Mouse (Mus musculus) liver, embryonic 13.5 days (tissue): ENCODE results near the gene Ncl. TPM values are rescaled to one million over a fixed set of nuclear protein-coding genes. Genes with fewer than 3 reads are reported as not detected.
A peak's percentile ranks its signal among the peaks of the same experiment; 100 is the strongest.

Experiments used
- ATAC-seq: fragments of 200-750 bp; cut with Nextera tagmentation; 2 replicates; pipeline ENCODE4 v1.8.0; 2017; ENCODE audit warnings: low read depth, mild to moderate bottlenecking, moderate number of reproducible peaks, moderate library complexity
- DNase-seq: peaks from one replicate; pipeline ENCODE4 v3.0.0; 2022
- H3K27ac ChIP-seq: fragments of 300-500 bp; sonication (generic); 2 replicates; pipeline ENCODE4 v1.5.1; 2015; ENCODE audit warnings: moderate library complexity, mild to moderate bottlenecking, inconsistent platforms
- H3K27me3 ChIP-seq: fragments of 300-500 bp; sonication (generic); 2 replicates; pipeline ENCODE4 v1.6.1; 2015; ENCODE audit warnings: mild to moderate bottlenecking, inconsistent platforms
- H3K36me3 ChIP-seq: fragments of 300-500 bp; sonication (generic); 2 replicates; pipeline ENCODE4 v1.6.1; 2015; ENCODE audit warnings: mild to moderate bottlenecking, inconsistent platforms
- H3K4me1 ChIP-seq: fragments of 300-500 bp; sonication (generic); replicated peaks from 2 replicates; pipeline ENCODE4 v1.6.1; 2015; ENCODE audit warnings: inconsistent platforms
- H3K4me2 ChIP-seq: fragments of 300-500 bp; sonication (generic); 2 replicates; pipeline ENCODE4 v1.6.1; 2015; ENCODE audit warnings: inconsistent platforms, mild to moderate bottlenecking, moderate library complexity
- H3K4me3 ChIP-seq: fragments of 300-500 bp; sonication (generic); replicated peaks from 2 replicates; pipeline ENCODE4 v1.5.1; 2015; ENCODE audit warnings: mild to moderate bottlenecking, inconsistent platforms
- H3K9ac ChIP-seq: fragments of 300-500 bp; sonication (generic); 2 replicates; pipeline ENCODE4 v1.6.1; 2015; ENCODE audit warnings: mild to moderate bottlenecking, inconsistent platforms
- H3K9me3 ChIP-seq: fragments of 300-500 bp; sonication (generic); replicated peaks from 2 replicates; pipeline ENCODE4 v1.6.1; 2016; ENCODE audit warnings: inconsistent platforms
- WGBS: fragments of 180-500 bp; shearing (Covaris S2); methylation state at CpG from one replicate; pipeline ENCODE4 v1.1.7; 2015; ENCODE audit not compliant: insufficient replicate concordance; 5-methylcytosine and 5-hydroxymethylcytosine counted together
- microRNA-seq: library from miRNA; unstranded; fragments of <30 nt; microRNA quantifications from one replicate; pipeline ENCODE4, GENCODE M21; 2016
- polyA plus RNA-seq: library from polyadenylated mRNA; unstranded; fragments of >200 nt; fragmentation: Nextera tagmentation; extraction: Ambion mirVana; gene quantifications from 2 replicates; pipeline ENCODE4 v1.2.1, GENCODE M21; 2015

Gene Ncl
- polyA plus RNA-seq, 1 experiment from 2014 or later, result 423 TPM

GRCm38 (mm10) chr1:86301221-86302091, 57.7 kb downstream of the Ncl start:
- DNase-seq (no peak), ATAC-seq (no peak; the same call in 1 of the 2 replicates)
- 29% methylated on average over 6 of the region's 6 CpGs for WGBS
- no peak overlapping the region for H3K4me2 ChIP-seq
- peaks cover 51% of the 10 kb centered on the region for H3K4me1 ChIP-seq
- no peak overlapping the region for H3K27ac ChIP-seq
- peaks cover 32% of the 10 kb centered on the region for H3K27me3 ChIP-seq
- H3K4me3 ChIP-seq, result no peak overlapping the region
- H3K9ac ChIP-seq, result no peak overlapping the region
- H3K36me3 ChIP-seq, result no peaks in the 10 kb centered on the region
- H3K9me3 ChIP-seq, result no peaks in the 10 kb centered on the region

- Histone ChIP-seq H3K27me3 (peaks cover 32% of the 10 kb centered on the region), H3K9me3 (no peaks in the 10 kb centered on the region), H3K36me3 (no peaks in the 10 kb centered on the region), H3K4me2 (no peak overlapping the region), H3K27ac (no peak overlapping the region), H3K4me1 (peaks cover 51% of the 10 kb centered on the region), H3K9ac (no peak overlapping the region), H3K4me3 (no peak overlapping the region)
- DNase-seq (no peak), ATAC-seq (no peak)
- 33% methylated on average over 7 of the region's 7 CpGs for WGBS
Measured at GRCm38 (mm10) chr1:86300731-86301130, 58.5 kb downstream of the Ncl start.

DNA sequence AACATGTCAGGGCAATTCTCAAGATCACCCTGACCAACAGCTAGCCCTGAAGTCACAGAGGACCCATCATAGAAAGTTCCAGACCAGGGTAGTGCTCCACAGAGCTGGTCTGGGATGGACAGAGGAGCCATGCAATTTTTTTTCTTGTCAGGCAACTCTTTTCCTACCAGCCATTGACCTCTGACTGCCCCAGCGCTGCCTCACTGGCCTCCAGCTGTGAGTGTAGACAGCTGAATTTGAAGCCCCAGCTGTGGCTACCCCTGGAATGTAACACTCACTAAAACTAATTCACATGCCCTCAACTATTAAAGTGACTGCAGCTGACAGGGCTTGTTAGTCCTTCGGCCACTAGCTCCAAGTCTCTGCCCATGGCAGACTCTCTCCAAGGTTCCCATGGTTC, 59.1 kb downstream of the Ncl start:
- Histone ChIP-seq H3K27ac (no peak overlapping the region), H3K4me1 (peaks cover 51% of the 10 kb centered on the region), H3K27me3 (peaks cover 28% of the 10 kb centered on the region), H3K9me3 (no peaks in the 10 kb centered on the region), H3K9ac (no peak overlapping the region), H3K4me3 (no peak overlapping the region), H3K36me3 (no peaks in the 10 kb centered on the region), H3K4me2 (no peak overlapping the region)
- WGBS, result 83% methylated on average over 2 of the region's 2 CpGs
- no peak for ATAC-seq
- DNase-seq, result no peak

Small RNAs within 50 kb of the gene (microRNA-seq; reads per million reads assigned to microRNA genes)
- gene mmu-mir-3535, result 59.6 reads per million, percentile 45 among the genes with 10 or more reads in this experiment

Other genes with a start within 250 kb of the Ncl start
- gene Htr2b, start 247.4 kb downstream of the Ncl start, polyA plus RNA-seq, result 0.20 TPM in 1 of 2 replicates, not detected in the other
- gene Gm21972, start 225.8 kb downstream of the Ncl start, polyA plus RNA-seq, result 0.15 and 0.45 TPM in 2 replicates
- gene Armc9, start 204.6 kb downstream of the Ncl start, polyA plus RNA-seq, result 11.7 and 12.8 TPM in 2 replicates
- 2.4 and 3.2 TPM in 2 replicates for gene B3gnt7, start 56.6 kb downstream of the Ncl start, polyA plus RNA-seq
- not detected in 2 replicates for gene Nmur1, start 66.8 kb upstream of the Ncl start, polyA plus RNA-seq
- not detected in 2 replicates for gene Tex44, start 66.9 kb upstream of the Ncl start, polyA plus RNA-seq
- 1,483 and 1,688 TPM in 2 replicates for gene Ptma, start 167.3 kb upstream of the Ncl start, polyA plus RNA-seq
- 31.5 and 35.7 TPM in 2 replicates for gene Pde6d, start 223.2 kb upstream of the Ncl start, polyA plus RNA-seq
- gene Cops7b, start 223.5 kb upstream of the Ncl start, polyA plus RNA-seq, result 16.7 and 18.5 TPM in 2 replicates